Mouse (Mus musculus): ENCODE results near the gene Fgfr2.

Gene Fgfr2

DNA sequence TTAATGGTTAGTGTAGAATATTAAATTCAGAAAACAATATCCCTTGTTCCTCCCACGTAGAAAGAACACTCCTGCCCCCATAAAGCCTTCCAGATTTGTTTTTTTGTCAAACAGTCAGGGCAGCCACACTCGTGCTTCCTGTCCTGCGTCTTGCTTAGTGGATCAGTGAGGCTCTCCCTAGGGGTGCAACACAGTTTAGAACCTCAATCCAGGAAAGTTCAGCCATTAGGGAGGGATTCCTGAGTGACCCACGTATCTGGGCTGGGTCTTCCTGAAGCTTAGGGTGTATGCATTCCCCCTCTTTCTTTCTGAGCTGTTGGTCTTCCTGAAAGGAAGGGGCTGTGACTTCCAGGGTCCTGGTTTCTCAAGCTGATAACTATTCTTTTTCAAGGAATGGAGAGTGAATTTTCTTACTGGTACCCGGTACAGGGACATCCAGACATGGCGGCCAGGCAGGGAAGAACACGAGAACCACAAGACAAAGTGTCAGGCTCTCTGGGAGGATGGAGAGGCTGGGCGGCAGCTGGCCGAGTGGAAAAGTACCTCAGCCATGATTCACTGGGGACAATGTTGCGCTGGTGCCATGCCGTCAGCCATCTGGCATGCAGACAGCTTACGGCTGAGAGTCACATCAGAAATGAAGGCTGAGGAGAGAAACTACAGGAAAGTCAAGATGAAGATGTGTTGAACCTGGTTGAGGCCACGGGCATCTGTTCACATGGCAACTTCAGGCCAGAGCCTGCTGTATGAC is 2200.0 kb downstream of the Fgfr2 start:
- Histone ChIP-seq H3K36me3 (ENCODE audit: control insufficient read depth, insufficient read depth, low read length, poor library complexity, severe bottlenecking) (no peaks in the 10 kb centered on the region), H3K27me3 (ENCODE audit: control insufficient read depth, insufficient read depth, low read length, poor library complexity, severe bottlenecking) (no peaks in the 10 kb centered on the region)
- DNase-seq (ENCODE audit: low read depth, low spot score): no peak

GRCm38 (mm10) chr7:130918260-130918659 is 2204.9 kb downstream of the Fgfr2 start:
- Histone ChIP-seq H3K27me3 (ENCODE audit: control insufficient read depth, insufficient read depth, low read length, poor library complexity, severe bottlenecking) (no peaks in the 10 kb centered on the region), H3K36me3 (ENCODE audit: control insufficient read depth, insufficient read depth, low read length, poor library complexity, severe bottlenecking) (no peaks in the 10 kb centered on the region)
- no peak for DNase-seq (ENCODE audit: low read depth, low spot score)

DNA sequence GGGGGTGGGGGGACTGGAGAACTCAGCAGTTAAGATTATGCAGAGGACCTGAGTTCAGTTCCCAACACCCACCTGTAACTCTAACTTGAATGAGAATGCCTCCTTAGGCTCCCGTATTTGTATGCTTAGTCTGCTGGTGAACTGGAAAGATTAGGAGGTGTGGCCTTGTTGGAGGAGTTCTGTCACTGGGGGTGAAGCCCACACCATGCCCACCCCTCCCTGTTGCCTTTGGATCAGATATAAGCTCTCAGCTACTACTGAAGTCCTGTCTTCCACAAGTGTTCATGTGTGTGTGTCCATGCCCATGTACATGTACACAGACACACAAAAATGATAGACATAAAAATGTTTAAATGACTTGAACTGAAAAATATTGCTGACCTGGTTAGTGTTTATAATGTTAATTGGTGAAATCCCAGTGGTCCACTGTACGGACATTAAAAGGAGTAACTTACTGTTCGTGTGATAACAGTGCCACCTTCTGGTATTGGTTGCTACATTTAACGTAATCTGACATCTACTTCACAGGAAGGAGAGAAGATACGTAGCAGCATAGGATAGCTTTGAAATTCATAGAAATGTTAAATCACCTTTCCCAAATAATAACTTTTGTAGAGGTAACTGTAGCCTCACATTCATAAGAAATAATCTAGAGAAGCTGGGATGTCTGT is 2208.3 kb downstream of the Fgfr2 start:
- no peaks in the 10 kb centered on the region for H3K36me3 ChIP-seq (ENCODE audit: control insufficient read depth, insufficient read depth, low read length, poor library complexity, severe bottlenecking)
- H3K27me3 ChIP-seq (ENCODE audit: control insufficient read depth, insufficient read depth, low read length, poor library complexity, severe bottlenecking): no peaks in the 10 kb centered on the region
- DNase-seq (ENCODE audit: low read depth, low spot score): peak; percentile 75

- H3K27me3 ChIP-seq (ENCODE audit: control insufficient read depth, insufficient read depth, low read length, poor library complexity, severe bottlenecking): no peaks in the 10 kb centered on the region
- H3K36me3 ChIP-seq (ENCODE audit: control insufficient read depth, insufficient read depth, low read length, poor library complexity, severe bottlenecking): no peaks in the 10 kb centered on the region
- no peak for DNase-seq (ENCODE audit: low read depth, low spot score)
Observed at GRCm38 (mm10) chr7:130910841-130911240, 2212.3 kb downstream of the Fgfr2 start.

GRCm38 (mm10) chr7:130904571-130905365 is 2218.4 kb downstream of the Fgfr2 start:
- DNase-seq (ENCODE audit: low read depth, low spot score): no peak
- Histone ChIP-seq H3K36me3 (ENCODE audit: control insufficient read depth, insufficient read depth, low read length, poor library complexity, severe bottlenecking) (0 out of 2 replicates have a peak, but pooled peaks cover 2% of the 10 kb centered on the region), H3K27me3 (ENCODE audit: control insufficient read depth, insufficient read depth, low read length, poor library complexity, severe bottlenecking) (no peaks in the 10 kb centered on the region)

DNA sequence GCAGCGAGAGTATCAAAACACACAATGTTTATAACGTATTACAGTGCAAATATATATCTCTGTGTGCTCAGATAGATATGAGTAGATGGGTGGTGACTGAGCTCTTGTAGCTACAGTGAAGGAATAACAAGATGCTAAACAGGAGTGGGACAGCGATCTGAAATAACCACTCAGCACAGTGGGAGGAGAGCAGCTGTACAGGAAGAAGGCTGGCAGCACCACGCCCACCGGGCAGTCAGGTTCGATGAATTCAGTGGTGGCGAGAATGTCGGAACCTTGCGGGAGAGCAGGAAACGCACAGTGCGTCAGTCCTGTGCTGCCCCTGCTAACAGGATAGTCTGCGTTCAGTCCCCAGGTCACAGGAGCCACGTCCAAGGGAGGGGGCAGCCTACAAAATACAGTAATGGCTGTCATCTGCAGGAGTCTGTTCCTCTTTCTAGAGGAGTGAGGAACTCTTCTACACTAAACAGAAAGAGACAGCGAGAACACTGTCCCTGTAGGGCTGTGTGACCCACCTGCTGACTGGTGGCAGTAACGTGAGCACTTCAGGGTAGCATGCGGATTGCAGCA is 2219.6 kb downstream of the Fgfr2 start:
- Histone ChIP-seq H3K27me3 (ENCODE audit: control insufficient read depth, insufficient read depth, low read length, poor library complexity, severe bottlenecking) (no peaks in the 10 kb centered on the region), H3K36me3 (ENCODE audit: control insufficient read depth, insufficient read depth, low read length, poor library complexity, severe bottlenecking) (0 out of 2 replicates have a peak, but pooled peaks cover 2% of the 10 kb centered on the region)
- DNase-seq (ENCODE audit: low read depth, low spot score): peak; percentile 52

DNA sequence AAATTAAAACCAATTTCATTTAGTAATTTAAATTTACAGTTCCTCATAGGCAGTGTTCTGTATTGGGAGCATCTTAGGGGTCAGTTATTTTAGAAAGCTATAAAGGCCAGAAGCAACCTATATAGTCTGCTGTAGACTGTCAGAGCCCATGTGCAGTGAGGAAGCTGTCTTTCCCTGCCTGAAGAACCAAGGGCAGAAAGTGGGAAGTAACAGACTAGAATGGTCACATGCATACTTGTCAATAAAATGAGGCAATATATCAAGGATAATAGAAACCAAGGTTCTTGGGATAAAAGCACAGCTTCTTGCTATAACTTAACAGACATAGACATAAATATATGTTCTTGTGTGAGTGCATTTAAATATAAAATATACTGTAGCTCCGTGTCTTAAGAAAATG is 2220.2 kb downstream of the Fgfr2 start:
- DNase-seq (ENCODE audit: low read depth, low spot score): no peak
- H3K27me3 ChIP-seq (ENCODE audit: control insufficient read depth, insufficient read depth, low read length, poor library complexity, severe bottlenecking): no peaks in the 10 kb centered on the region
- H3K36me3 ChIP-seq (ENCODE audit: control insufficient read depth, insufficient read depth, low read length, poor library complexity, severe bottlenecking): 0 out of 2 replicates have a peak, but pooled peaks cover 2% of the 10 kb centered on the region

GRCm38 (mm10) chr7:130900233-130900848 is 2222.8 kb downstream of the Fgfr2 start:
- peak; percentile 15 for DNase-seq (ENCODE audit: low read depth, low spot score)
- H3K27me3 ChIP-seq (ENCODE audit: control insufficient read depth, insufficient read depth, low read length, poor library complexity, severe bottlenecking): no peaks in the 10 kb centered on the region

GRCm38 (mm10) chr7:130898373-130898772 is 2224.8 kb downstream of the Fgfr2 start:
- Histone ChIP-seq H3K36me3 (ENCODE audit: control insufficient read depth, insufficient read depth, low read length, poor library complexity, severe bottlenecking) (0 out of 2 replicates have a peak, but pooled peaks cover 4% of the 10 kb centered on the region), H3K27me3 (ENCODE audit: control insufficient read depth, insufficient read depth, low read length, poor library complexity, severe bottlenecking) (no peaks in the 10 kb centered on the region)
- DNase-seq (ENCODE audit: low read depth, low spot score): no peak

More at GRCm38 (mm10) chr7:130900233-130900848, 2222.8 kb downstream of the Fgfr2 start:
- 0 out of 2 replicates have a peak, but pooled peaks cover 4% of the 10 kb centered on the region for H3K36me3 ChIP-seq (ENCODE audit: control insufficient read depth, insufficient read depth, low read length, poor library complexity, severe bottlenecking)

DNA sequence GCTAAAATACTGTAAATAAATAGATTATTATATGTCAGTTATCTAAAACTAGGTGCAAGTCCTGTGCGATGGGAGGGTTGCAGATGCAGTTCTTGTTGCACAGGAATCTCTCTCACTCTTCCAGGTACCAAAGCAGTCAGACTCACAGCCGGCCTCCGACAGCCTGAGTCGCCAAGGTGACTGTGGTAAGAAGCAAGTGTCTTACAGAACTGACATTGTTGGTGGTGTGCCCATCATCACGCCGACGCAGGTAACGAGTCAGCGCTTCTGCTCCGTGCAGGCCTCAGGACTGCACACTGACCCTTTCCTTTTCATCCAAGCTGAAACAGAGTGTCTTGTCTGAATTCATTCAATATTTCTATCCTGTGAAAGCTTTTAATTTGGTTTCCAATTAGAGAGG is 2225.9 kb downstream of the Fgfr2 start:
- Histone ChIP-seq H3K36me3 (ENCODE audit: control insufficient read depth, insufficient read depth, low read length, poor library complexity, severe bottlenecking) (peaks cover 8% of the 10 kb centered on the region; the same call in 1 of the 2 replicates), H3K27me3 (ENCODE audit: control insufficient read depth, insufficient read depth, low read length, poor library complexity, severe bottlenecking) (no peaks in the 10 kb centered on the region)
- no peak for DNase-seq (ENCODE audit: low read depth, low spot score)

- H3K27me3 ChIP-seq (ENCODE audit: control insufficient read depth, insufficient read depth, low read length, poor library complexity, severe bottlenecking): no peaks in the 10 kb centered on the region
- no peak for DNase-seq (ENCODE audit: low read depth, low spot score)
- peaks cover 8% of the 10 kb centered on the region; the same call in 1 of the 2 replicates for H3K36me3 ChIP-seq (ENCODE audit: control insufficient read depth, insufficient read depth, low read length, poor library complexity, severe bottlenecking)
Observed at GRCm38 (mm10) chr7:130896064-130896463, 2227.1 kb downstream of the Fgfr2 start.

DNA sequence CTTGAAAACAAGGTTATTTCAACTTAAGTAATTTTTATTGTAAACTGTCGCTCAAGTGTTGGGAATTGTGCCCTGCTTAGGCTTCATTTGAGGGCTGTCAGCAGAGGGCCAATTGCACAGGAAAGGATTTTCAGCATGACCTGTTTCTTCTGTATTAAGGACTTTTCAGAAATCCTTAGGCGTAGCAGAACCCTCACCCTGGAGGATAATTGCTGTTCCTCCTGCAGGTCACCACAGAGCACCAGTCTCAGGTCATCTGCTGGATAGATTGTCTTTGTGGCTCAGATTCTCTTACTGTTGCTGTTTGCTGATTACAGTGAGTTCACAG is 2227.6 kb downstream of the Fgfr2 start:
- no peaks in the 10 kb centered on the region for H3K27me3 ChIP-seq (ENCODE audit: control insufficient read depth, insufficient read depth, low read length, poor library complexity, severe bottlenecking)
- DNase-seq (ENCODE audit: low read depth, low spot score): no peak
- peaks cover 8% of the 10 kb centered on the region; the same call in 1 of the 2 replicates for H3K36me3 ChIP-seq (ENCODE audit: control insufficient read depth, insufficient read depth, low read length, poor library complexity, severe bottlenecking)

GRCm38 (mm10) chr7:130894931-130895617 is 2228.1 kb downstream of the Fgfr2 start:
- no peak for DNase-seq (ENCODE audit: low read depth, low spot score)
- Histone ChIP-seq H3K27me3 (ENCODE audit: control insufficient read depth, insufficient read depth, low read length, poor library complexity, severe bottlenecking) (no peaks in the 10 kb centered on the region), H3K36me3 (ENCODE audit: control insufficient read depth, insufficient read depth, low read length, poor library complexity, severe bottlenecking) (peaks cover 6% of the 10 kb centered on the region; the same call in 1 of the 2 replicates)

DNA sequence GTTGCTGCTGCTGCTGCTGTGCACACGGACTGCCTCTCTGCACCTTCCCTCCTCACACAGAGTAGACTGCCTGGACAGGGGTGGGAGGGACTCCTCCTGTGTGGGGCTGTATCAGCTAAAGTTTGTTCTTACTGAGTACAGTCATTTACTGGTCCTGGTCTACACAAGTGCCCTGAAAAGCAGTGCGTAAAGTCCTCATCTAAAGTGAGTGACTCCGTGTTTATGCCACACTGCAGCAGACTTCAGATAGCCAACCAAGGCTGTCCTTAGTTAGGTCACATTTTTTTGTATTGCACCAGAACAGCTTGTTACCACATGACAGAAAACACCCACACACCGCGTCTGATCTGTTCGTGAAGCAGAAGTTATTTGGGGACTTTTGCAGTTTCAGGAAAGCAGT is 2230.2 kb downstream of the Fgfr2 start:
- no peaks in the 10 kb centered on the region for H3K27me3 ChIP-seq (ENCODE audit: control insufficient read depth, insufficient read depth, low read length, poor library complexity, severe bottlenecking)
- H3K36me3 ChIP-seq (ENCODE audit: control insufficient read depth, insufficient read depth, low read length, poor library complexity, severe bottlenecking): peaks cover 6% of the 10 kb centered on the region; the same call in 1 of the 2 replicates
- peak; percentile 42 for DNase-seq (ENCODE audit: low read depth, low spot score)
